ENCODE assay signal across 27 mouse cellular contexts in genomic region chr5:20847010-20847409, GRCm38 (mm10). TPM values are rescaled to one million over a fixed set of nuclear protein-coding genes. Genes with fewer than 3 reads are reported as not detected.
DNase-seq lines count a peak whose midpoint lies in the region; ATAC-seq and TF ChIP-seq lines count a peak whose summit lies in the region.
"Had no signal": no experiment of that assay in that cellular context is flagged by ENCODE, and none has a peak within 500 bp of the region (broad histone marks: within the 10 kb centered on the region; RNA-seq: fewer than 3 reads in every experiment).

No protein-coding gene starts in this region.

- H3K27ac ChIP-seq in hindbrain, embryonic 16.5 days (ENCODE audit: low read depth, low read length) = no peak overlapping the region
- no peak overlapping the region for H3K27ac ChIP-seq in hindbrain, postnatal 0 days
- H3K27ac ChIP-seq in limb, embryonic 10.5 days = no peak overlapping the region
- H3K27ac ChIP-seq in embryonic facial prominence, embryonic 10.5 days (replicated peaks) = no peak overlapping the region
- H3K27ac ChIP-seq: heart, embryonic 15.5 days; hindbrain, embryonic 14.5 days; intestine, embryonic 15.5 days had no signal

- H3K9me3 ChIP-seq in hindbrain, embryonic 16.5 days (ENCODE audit: control insufficient read depth, low read length) = no peaks in the 10 kb centered on the region
- no peaks in the 10 kb centered on the region for H3K9me3 ChIP-seq in hindbrain, postnatal 0 days (ENCODE audit: low read length)
- no peaks in the 10 kb centered on the region for H3K9me3 ChIP-seq in limb, embryonic 10.5 days (replicated peaks)
- H3K9me3 ChIP-seq in embryonic facial prominence, embryonic 10.5 days = no peaks in the 10 kb centered on the region
- H3K9me3 ChIP-seq: G1E; heart, embryonic 12.5 days; heart, embryonic 15.5 days; intestine, embryonic 15.5 days had no signal

- WGBS in hindbrain, embryonic 16.5 days = 86% methylated on average over 2 of the region's 2 CpGs
- 94% methylated on average over 2 of the region's 2 CpGs for WGBS in hindbrain, postnatal 0 days
- WGBS in limb, embryonic 10.5 days = 96% methylated on average over 2 of the region's 2 CpGs
- 95% methylated on average over 2 of the region's 2 CpGs for WGBS in embryonic facial prominence, embryonic 10.5 days

- no peaks in the 10 kb centered on the region for H3K36me3 ChIP-seq in hindbrain, embryonic 16.5 days (ENCODE audit: control insufficient read depth, insufficient read depth, low read length)
- no peaks in the 10 kb centered on the region for H3K36me3 ChIP-seq in hindbrain, postnatal 0 days (ENCODE audit: insufficient read depth, low read length)
- H3K36me3 ChIP-seq in limb, embryonic 10.5 days = no peaks in the 10 kb centered on the region
- H3K36me3 ChIP-seq in embryonic facial prominence, embryonic 10.5 days (replicated peaks) = peaks cover 2% of the 10 kb centered on the region; the same call in 1 of the 2 replicates
- H3K36me3 ChIP-seq: heart, embryonic 15.5 days; intestine, embryonic 15.5 days had no signal

- no peak for TF ChIP-seq CTCF in hindbrain, postnatal 0 days (IDR thresholded peaks at IDR 0.05; ENCODE audit: low read depth)

- no peak overlapping the region for H3K4me3 ChIP-seq in hindbrain, embryonic 16.5 days (ENCODE audit: low read length)
- H3K4me3 ChIP-seq in hindbrain, postnatal 0 days (ENCODE audit: low read length) = no peak overlapping the region
- H3K4me3 ChIP-seq in limb, embryonic 10.5 days = no peak overlapping the region
- H3K4me3 ChIP-seq in embryonic facial prominence, embryonic 10.5 days = no peak overlapping the region
- H3K4me3 ChIP-seq: heart, embryonic 12.5 days; heart, embryonic 15.5 days; intestine, embryonic 15.5 days had no signal

- 0 out of 2 replicates have a peak, but pooled peaks have one; percentile 48 for ATAC-seq in hindbrain, embryonic 16.5 days
- ATAC-seq in hindbrain, postnatal 0 days = no peak
- ATAC-seq in hematopoietic stem cell, adult 5-6 weeks (replicated peaks in 1 of 2; ENCODE audit: insufficient read depth in 1 of 2, low FRiP score in 2 of 2, low TSS enrichment in 1 of 2, low read depth in 1 of 2, poor library complexity in 2 of 2, severe bottlenecking in 2 of 2) = peak; percentile 82 to 92
- ATAC-seq in megakaryocyte-erythroid progenitor cell, adult 5-6 weeks (replicated peaks; ENCODE audit: low FRiP score, low TSS enrichment, poor library complexity, severe bottlenecking) = 0 out of 2 replicates have a peak, but pooled peaks have one; percentile 16
- ATAC-seq: forebrain, embryonic 14.5 days; forebrain, postnatal 0 days; intestine, embryonic 15.5 days had no signal

- no peaks in the 10 kb centered on the region for H3K4me1 ChIP-seq in hindbrain, embryonic 16.5 days (ENCODE audit: control insufficient read depth, insufficient read depth, low read depth, low read length)
- H3K4me1 ChIP-seq in hindbrain, postnatal 0 days (ENCODE audit: insufficient read depth, low read length) = no peaks in the 10 kb centered on the region
- H3K4me1 ChIP-seq in limb, embryonic 10.5 days = peaks cover 10% of the 10 kb centered on the region
- H3K4me1 ChIP-seq in embryonic facial prominence, embryonic 10.5 days = peaks cover 21% of the 10 kb centered on the region
- H3K4me1 ChIP-seq: intestine, embryonic 15.5 days had no signal

- no peak overlapping the region for H3K4me2 ChIP-seq in hindbrain, embryonic 16.5 days (ENCODE audit: low read length)
- H3K4me2 ChIP-seq in hindbrain, postnatal 0 days (ENCODE audit: low read depth, low read length) = no peak overlapping the region
- H3K4me2 ChIP-seq: heart, embryonic 12.5 days; heart, embryonic 15.5 days; hindbrain, embryonic 14.5 days; intestine, embryonic 15.5 days had no signal

- DNase-seq in hindbrain, postnatal 0 days (ENCODE audit: low spot score) = no peak
- DNase-seq in gastrocnemius, postnatal 10 days = no peak
- no peak for DNase-seq in limb, embryonic 10.5 days (ENCODE audit: low spot score)
- DNase-seq in embryonic facial prominence, embryonic 10.5 days (ENCODE audit: low spot score) = no peak
- no peak for DNase-seq in spleen, postnatal 4 days (ENCODE audit: low spot score in 2 of 2)
- DNase-seq: adrenal gland, adult 2 months; adrenal gland, postnatal 14 days; cerebellum, adult 11 months; cerebellum, adult 2 months; cerebellum, adult 9-11 months; cerebellum, postnatal 25 days; embryo, embryonic 11 days; forebrain, postnatal 0 days; gastrocnemius, postnatal 36 days; heart, adult 11 months; heart, postnatal 10 days; heart, postnatal 36 days had no signal

- no peak overlapping the region for H3K9ac ChIP-seq in hindbrain, embryonic 16.5 days (ENCODE audit: low read depth, low read length)
- H3K9ac ChIP-seq in hindbrain, postnatal 0 days (replicated peaks; ENCODE audit: low read length) = no peak overlapping the region
- H3K9ac ChIP-seq: forebrain, postnatal 0 days; heart, embryonic 12.5 days; heart, embryonic 15.5 days; hindbrain, embryonic 14.5 days; intestine, embryonic 15.5 days had no signal

- no peaks in the 10 kb centered on the region for H3K27me3 ChIP-seq in hindbrain, embryonic 16.5 days (replicated peaks; ENCODE audit: control insufficient read depth, insufficient read depth, low read length)
- no peaks in the 10 kb centered on the region for H3K27me3 ChIP-seq in hindbrain, postnatal 0 days (ENCODE audit: insufficient read depth, low read length)
- no peaks in the 10 kb centered on the region for H3K27me3 ChIP-seq in limb, embryonic 10.5 days (ENCODE audit: low read depth, poor library complexity, severe bottlenecking)
- H3K27me3 ChIP-seq in embryonic facial prominence, embryonic 10.5 days (replicated peaks; ENCODE audit: low read depth, poor library complexity, severe bottlenecking) = no peaks in the 10 kb centered on the region
- H3K27me3 ChIP-seq: CH12.LX; heart, embryonic 12.5 days; heart, embryonic 15.5 days; intestine, embryonic 15.5 days had no signal

RNA-seq across cellular contexts. Expression of gene Phtf2, which starts 34.9 kb away (rescaled TPM):
- 23.9 and 27.4 TPM in 2 replicates for polyA plus RNA-seq in hindbrain, embryonic 16.5 days (2015; fragmentation: Nextera tagmentation; extraction: Ambion mirVana)
- 17.4 and 18.8 TPM in 2 replicates for total RNA-seq in hindbrain, postnatal 0 days (2014; rRNA removed)
- polyA plus RNA-seq in hindbrain, postnatal 0 days (2015; fragmentation: Nextera tagmentation; extraction: Ambion mirVana) = 18.9 and 20.7 TPM in 2 replicates
- total RNA-seq in hematopoietic stem cell, adult 5-6 weeks (2017) = 35.8 and 42.5 TPM in 2 replicates
- total RNA-seq in megakaryocyte-erythroid progenitor cell, adult 5-6 weeks (2014; fragmentation: Nextera tagmentation) = 20.2 and 24.6 TPM in 2 replicates
- total RNA-seq in megakaryocyte-erythroid progenitor cell, adult 5-6 weeks (2017) = 31.2 and 36.4 TPM in 2 replicates
- 10 to 100 TPM; 90.6 to 98.6 TPM for total RNA-seq in gastrocnemius, postnatal 10 days (2021)
- polyA plus RNA-seq in limb, embryonic 10.5 days (2016; fragmentation: Nextera tagmentation; extraction: Ambion mirVana) = 20.0 and 20.2 TPM in 2 replicates
- polyA plus RNA-seq in embryonic facial prominence, embryonic 10.5 days (2016; fragmentation: Nextera tagmentation; extraction: Ambion mirVana) = 20.2 and 21.4 TPM in 2 replicates

RNA-seq across cellular contexts. Expression of gene Tmem60, which starts 35.0 kb away (rescaled TPM):
- polyA plus RNA-seq in hindbrain, embryonic 16.5 days (2015; fragmentation: Nextera tagmentation; extraction: Ambion mirVana) = 64.0 and 70.5 TPM in 2 replicates
- total RNA-seq in hindbrain, postnatal 0 days (2014; rRNA removed) = 14.0 and 19.4 TPM in 2 replicates
- polyA plus RNA-seq in hindbrain, postnatal 0 days (2015; fragmentation: Nextera tagmentation; extraction: Ambion mirVana) = 76.1 and 76.8 TPM in 2 replicates
- total RNA-seq in hematopoietic stem cell, adult 5-6 weeks (2017) = 14.1 and 16.0 TPM in 2 replicates
- 21.3 and 29.1 TPM in 2 replicates for total RNA-seq in megakaryocyte-erythroid progenitor cell, adult 5-6 weeks (2014; fragmentation: Nextera tagmentation)
- total RNA-seq in megakaryocyte-erythroid progenitor cell, adult 5-6 weeks (2017) = 15.4 and 21.5 TPM in 2 replicates
- 10 to 100 TPM; 17.9 to 20.0 TPM for total RNA-seq in gastrocnemius, postnatal 10 days (2021)
- 45.2 and 49.9 TPM in 2 replicates for polyA plus RNA-seq in limb, embryonic 10.5 days (2016; fragmentation: Nextera tagmentation; extraction: Ambion mirVana)
- 49.5 and 51.2 TPM in 2 replicates for polyA plus RNA-seq in embryonic facial prominence, embryonic 10.5 days (2016; fragmentation: Nextera tagmentation; extraction: Ambion mirVana)
